Mouse (Mus musculus): ENCODE results near the gene AC124502.3. TPM values are rescaled to one million over a fixed set of nuclear protein-coding genes. Genes with fewer than 3 reads are reported as not detected.
A peak's percentile ranks its signal among the peaks of the same experiment; 100 is the strongest.
"Not testable (repeated sequence)": the region's sequence is repeated elsewhere in the genome, so short reads cannot be mapped to it uniquely, and the experiment has no call there.

The AC124502.3 gene
- total RNA-seq, 2 experiments from 2014 or later, result 3.6 to 5.2 TPM

GRCm38 (mm10) chr19:5072389-5073019 lies 33.8 kb downstream of the AC124502.3 start:
- intact Hi-C loops (cut with DNase I), result loop anchor here (2.0 to 5.0 kb wide), 2 partner anchors 16 to 55 kb away; no protein-coding TSS in a partner anchor
- peak in 1 of 2 experiments; percentile 8 for DNase-seq (ENCODE audit: low spot score in 2 of 2)

- intact Hi-C loops (cut with DNase I), result loop anchor here (2.0 to 5.0 kb wide), 2 partner anchors 16 to 56 kb away; no protein-coding TSS in a partner anchor
- DNase-seq (ENCODE audit: low spot score in 2 of 2), result peak; percentile 32 to 51
Measured at GRCm38 (mm10) chr19:5073028-5073427, 34.3 kb downstream of the AC124502.3 start.

GRCm38 (mm10) chr19:5073518-5073917 lies 34.8 kb downstream of the AC124502.3 start:
- intact Hi-C loops (cut with DNase I), result loop anchor here (2.0 to 5.0 kb wide), 2 partner anchors 17 to 56 kb away; no protein-coding TSS in a partner anchor
- peak in 1 of 2 experiments; percentile 71 for DNase-seq (ENCODE audit: low spot score in 2 of 2)

- intact Hi-C loops (cut with DNase I), result no loop called here
- DNase-seq (ENCODE audit: low spot score in 2 of 2), result peak in 1 of 2 experiments; percentile 28
Measured at GRCm38 (mm10) chr19:5079279-5079678, 40.6 kb downstream of the AC124502.3 start.

GRCm38 (mm10) chr19:5082005-5082404 lies 43.3 kb downstream of the AC124502.3 start:
- intact Hi-C loops (cut with DNase I), result loop anchor here (5.0 kb wide), 1 partner anchor 35 kb away; no protein-coding TSS in a partner anchor
- peak in 1 of 2 experiments; percentile 24 for DNase-seq (ENCODE audit: low spot score in 2 of 2)

GRCm38 (mm10) chr19:5082596-5082995 lies 43.9 kb downstream of the AC124502.3 start:
- peak in 1 of 2 experiments; percentile 42 for DNase-seq (ENCODE audit: low spot score in 2 of 2)
- intact Hi-C loops (cut with DNase I), result loop anchor here (5.0 kb wide), 1 partner anchor 35 kb away; no protein-coding TSS in a partner anchor

GRCm38 (mm10) chr19:5083961-5084833 lies 45.5 kb downstream of the AC124502.3 start:
- peak; percentile 28 to 61 for DNase-seq (ENCODE audit: low spot score in 2 of 2)
- intact Hi-C loops (cut with DNase I), result loop anchor here (5.0 kb wide), 1 partner anchor 37 kb away; no protein-coding TSS in a partner anchor

- intact Hi-C loops (cut with DNase I), result loop anchor here (5.0 kb wide), 1 partner anchor 37 kb away; no protein-coding TSS in a partner anchor
- DNase-seq (ENCODE audit: low spot score in 2 of 2), result peak; percentile 29 to 38
Measured at GRCm38 (mm10) chr19:5084834-5085144, 46.1 kb downstream of the AC124502.3 start.

- DNase-seq (ENCODE audit: low spot score in 2 of 2), result peak in 1 of 2 experiments; percentile 58
- intact Hi-C loops (cut with DNase I), result no loop called here
Measured at GRCm38 (mm10) chr19:5085145-5085863, 46.6 kb downstream of the AC124502.3 start, which contains the start of gene Tmem151a. Tmem151a (minus strand) TSS chr19:5085531.

- intact Hi-C loops (cut with DNase I), result not testable (repeated sequence)
- peak in 1 of 2 experiments; percentile 7 for DNase-seq (ENCODE audit: low spot score in 2 of 2)
Measured at GRCm38 (mm10) chr19:5086533-5086932, 47.8 kb downstream of the AC124502.3 start.

- peak; percentile 95 to 100 for DNase-seq (ENCODE audit: low spot score in 2 of 2)
- intact Hi-C loops (cut with DNase I), result no loop called here
Measured at GRCm38 (mm10) chr19:5087884-5088728, 49.4 kb downstream of the AC124502.3 start, which contains the start of gene Yif1a. Yif1a (plus strand) TSS chr19:5088538.

GRCm38 (mm10) chr19:5089324-5089723 lies 50.6 kb downstream of the AC124502.3 start:
- intact Hi-C loops (cut with DNase I), result no loop called here
- no peak for DNase-seq (ENCODE audit: low spot score in 2 of 2)

GRCm38 (mm10) chr19:5092083-5092482 lies 53.4 kb downstream of the AC124502.3 start:
- peak in 1 of 2 experiments; percentile 9 for DNase-seq (ENCODE audit: low spot score in 2 of 2)
- intact Hi-C loops (cut with DNase I), result no loop called here

- peak in 1 of 2 experiments; percentile 36 for DNase-seq (ENCODE audit: low spot score in 2 of 2)
- intact Hi-C loops (cut with DNase I), result loop anchor here (1.0 kb wide), 1 partner anchor 58 kb away; no protein-coding TSS in a partner anchor
Measured at GRCm38 (mm10) chr19:5093481-5094242, 55.0 kb downstream of the AC124502.3 start.

GRCm38 (mm10) chr19:5094243-5094632 lies 55.5 kb downstream of the AC124502.3 start:
- peak; percentile 98 to 99 for DNase-seq (ENCODE audit: low spot score in 2 of 2)
- intact Hi-C loops (cut with DNase I), result loop anchor here (1.0 kb wide), 1 partner anchor 57 kb away; no protein-coding TSS in a partner anchor

- no peak for DNase-seq (ENCODE audit: low spot score in 2 of 2)
- intact Hi-C loops (cut with DNase I), result loop anchor here (1.0 to 5.0 kb wide), 2 partner anchors 42 to 56 kb away; no protein-coding TSS in a partner anchor
Measured at GRCm38 (mm10) chr19:5094746-5095417, 56.2 kb downstream of the AC124502.3 start.

GRCm38 (mm10) chr19:5095887-5096474 lies 57.3 kb downstream of the AC124502.3 start:
- no peak for DNase-seq (ENCODE audit: low spot score in 2 of 2)

More at GRCm38 (mm10) chr19:5095887-5096474, 57.3 kb downstream of the AC124502.3 start:
- intact Hi-C loops (cut with DNase I), result loop anchor here (5.0 kb wide), 1 partner anchor 41 kb away; no protein-coding TSS in a partner anchor

Data from left cerebral cortex, postnatal 25 days (tissue).